Mouse (Mus musculus) G1E (cell line): Measurements from ENCODE around the gene Jmjd8.

Experiments
- CTCF ChIP-seq: IDR thresholded peaks from 2 replicates; pipeline ENCODE4 v1.5.1; 2012; ENCODE audit warnings: low read depth, low read length, inconsistent platforms, mixed read lengths
- GATA1 ChIP-seq: IDR thresholded peaks from 2 replicates; pipeline ENCODE4 v1.6.1; 2012; ENCODE audit warnings: borderline replicate concordance, low read length, inconsistent platforms, mixed read lengths
- GATA2 ChIP-seq: IDR thresholded peaks from 2 replicates; pipeline ENCODE4 v1.6.1; 2012; ENCODE audit warnings: low read depth, low read length, inconsistent platforms, borderline replicate concordance

- TF ChIP-seq CTCF (no peak), GATA2 (no peak), GATA1 (no peak)
Observed at GRCm38 (mm10) chr17:25802825-25803517, 25.7 kb upstream of the Jmjd8 start.
